Mouse (Mus musculus) embryo, embryonic 11 days (tissue): ENCODE results near the gene Auts2.
A peak's percentile ranks its signal among the peaks of the same experiment; 100 is the strongest.

ENCODE experiments used
- DNase-seq: peaks from one replicate; pipeline ENCODE4 v3.0.0-alpha.2; 2015

The Auts2 gene

GRCm38 (mm10) chr5:131774792-131775191, 768.4 kb downstream of the Auts2 start:
- no peak for DNase-seq

GRCm38 (mm10) chr5:131772616-131773015, 770.5 kb downstream of the Auts2 start:
- no peak for DNase-seq

- peak; percentile 27 for DNase-seq
Observed at GRCm38 (mm10) chr5:131769273-131769672, 773.9 kb downstream of the Auts2 start.

- no peak for DNase-seq
Observed at GRCm38 (mm10) chr5:131767699-131768264, 775.4 kb downstream of the Auts2 start.

GRCm38 (mm10) chr5:131767176-131767575, 776.0 kb downstream of the Auts2 start:
- no peak for DNase-seq

GRCm38 (mm10) chr5:131759432-131759831, 783.7 kb downstream of the Auts2 start:
- peak; percentile 39 for DNase-seq

GRCm38 (mm10) chr5:131750330-131750729, 792.8 kb downstream of the Auts2 start:
- no peak for DNase-seq

GRCm38 (mm10) chr5:131749211-131749610, 793.9 kb downstream of the Auts2 start:
- DNase-seq = no peak

- no peak for DNase-seq
Observed at GRCm38 (mm10) chr5:131743069-131743468, 800.1 kb downstream of the Auts2 start.

GRCm38 (mm10) chr5:131737476-131737875, 805.7 kb downstream of the Auts2 start:
- no peak for DNase-seq

GRCm38 (mm10) chr5:131733324-131733660, 809.9 kb downstream of the Auts2 start:
- DNase-seq = peak; percentile 71

- DNase-seq = no peak
Observed at GRCm38 (mm10) chr5:131732631-131733323, 810.4 kb downstream of the Auts2 start.

GRCm38 (mm10) chr5:131729456-131729855, 813.7 kb downstream of the Auts2 start:
- DNase-seq = no peak

GRCm38 (mm10) chr5:131727909-131728308, 815.2 kb downstream of the Auts2 start:
- DNase-seq = no peak

- no peak for DNase-seq
Observed at GRCm38 (mm10) chr5:131724508-131724907, 818.6 kb downstream of the Auts2 start.

- DNase-seq = peak; percentile 47
Observed at GRCm38 (mm10) chr5:131722791-131723190, 820.4 kb downstream of the Auts2 start.

- peak; percentile 55 for DNase-seq
Observed at GRCm38 (mm10) chr5:131722361-131722760, 820.8 kb downstream of the Auts2 start.

GRCm38 (mm10) chr5:131718013-131718412, 825.1 kb downstream of the Auts2 start:
- DNase-seq = no peak

GRCm38 (mm10) chr5:131717359-131717965, 825.7 kb downstream of the Auts2 start:
- DNase-seq = no peak

- no peak for DNase-seq
Observed at GRCm38 (mm10) chr5:131714979-131715378, 828.2 kb downstream of the Auts2 start.

GRCm38 (mm10) chr5:131712441-131712840, 830.7 kb downstream of the Auts2 start:
- DNase-seq = no peak

- DNase-seq = no peak
Observed at GRCm38 (mm10) chr5:131711474-131712129, 831.5 kb downstream of the Auts2 start.

- DNase-seq = peak; percentile 64
Observed at GRCm38 (mm10) chr5:131710735-131711473, 832.2 kb downstream of the Auts2 start.
